Mouse (Mus musculus): ENCODE data around the gene Knstrn. TPM values are rescaled to one million over a fixed set of nuclear protein-coding genes. Genes with fewer than 3 reads are reported as not detected.
A peak's percentile ranks its signal among the peaks of the same experiment; 100 is the strongest.

Gene Knstrn
- total and polyA plus RNA-seq, 3 experiments, result 72.9 to 97.2 (median 72.9) TPM

GRCm38 (mm10) chr2:118789501-118789900, 24.3 kb upstream of the Knstrn start:
- no peaks in the 10 kb centered on the region for H3K36me3 ChIP-seq (replicated peaks in 1 of 2; ENCODE audit: control insufficient read depth in 1 of 2, insufficient read depth in 1 of 2, low read length in 1 of 2)
- peaks cover 66% of the 10 kb centered on the region for H3K27me3 ChIP-seq (replicated peaks)
- H3K4me2 ChIP-seq (ENCODE audit: insufficient read depth, low read depth, poor library complexity, severe bottlenecking), result no peak overlapping the region
- TF ChIP-seq BHLHE40 (IDR thresholded peaks at IDR 0.05; ENCODE audit: low read depth, low read length) (no peak), USF2 (conservative IDR thresholded peaks at IDR 0.05; ENCODE audit: low read depth, low read length) (no peak), SMC3 (IDR thresholded peaks at IDR 0.05; ENCODE audit: low read depth, low read length) (no peak), ELF1 (IDR thresholded peaks at IDR 0.05; ENCODE audit: low read depth, low read length) (no peak), CHD2 (IDR thresholded peaks at IDR 0.05; ENCODE audit: low read length) (no peak)
- dilution Hi-C loops (cut with MboI; ENCODE audit: extremely low pct_ligation_motif_present, extremely low pct_unique_long_range_greater_than_20kb, low sequenced_read_pairs), result no loop called here
- no peaks in the 10 kb centered on the region for H3K9me3 ChIP-seq (replicated peaks; ENCODE audit: low read length)
- H3K27ac ChIP-seq (ENCODE audit: insufficient read depth, low read depth), result no peak overlapping the region
- no peak overlapping the region for H3K4me3 ChIP-seq (replicated peaks in 1 of 3; ENCODE audit: low read depth in 2 of 3, low read length in 2 of 3, poor library complexity in 1 of 3)
- no peaks in the 10 kb centered on the region for H3K79me2 ChIP-seq (replicated peaks; ENCODE audit: control insufficient read depth, extremely low read depth, insufficient read depth, poor library complexity, severe bottlenecking)
- in situ Hi-C loops (cut with MboI; ENCODE audit: low pct_ligation_motif_present, low pct_unique_long_range_greater_than_20kb, low sequenced_read_pairs), result no loop called here
- no peak overlapping the region for H3K9ac ChIP-seq (ENCODE audit: insufficient read depth, low read depth)
- no peak for DNase-seq (ENCODE audit: extremely low read depth)
- peaks cover 3 to 13% of the 10 kb centered on the region in 2 experiments; a peak in 3 of 4 replicates for H3K4me1 ChIP-seq (ENCODE audit: control insufficient read depth in 1 of 2, insufficient read depth in 2 of 2)

DNA sequence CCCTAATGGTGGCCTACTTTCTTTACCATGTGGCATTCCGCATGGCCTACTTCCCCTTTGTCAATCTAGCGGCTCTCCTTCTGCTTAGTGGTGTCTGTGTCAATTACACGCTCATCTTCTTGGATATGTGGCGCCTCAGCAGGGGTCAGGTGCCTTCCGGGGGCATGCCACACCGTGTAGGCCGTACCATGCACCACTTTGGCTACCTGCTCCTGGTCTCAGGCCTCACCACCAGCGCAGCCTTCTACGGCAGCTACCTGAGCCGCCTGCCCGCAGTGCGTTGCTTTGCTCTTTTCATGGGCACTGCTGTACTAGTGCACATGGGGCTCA, 23.6 kb upstream of the Knstrn start:
- Histone ChIP-seq H3K9me3 (replicated peaks; ENCODE audit: low read length) (no peaks in the 10 kb centered on the region), H3K4me2 (ENCODE audit: insufficient read depth, low read depth, poor library complexity, severe bottlenecking) (no peak overlapping the region), H3K4me1 (ENCODE audit: control insufficient read depth in 1 of 2, insufficient read depth in 2 of 2) (peaks cover 3 to 13% of the 10 kb centered on the region in 2 experiments; a peak in 3 of 4 replicates), H3K4me3 (replicated peaks in 1 of 3; ENCODE audit: low read depth in 2 of 3, low read length in 2 of 3, poor library complexity in 1 of 3) (no peak overlapping the region), H3K9ac (ENCODE audit: insufficient read depth, low read depth) (no peak overlapping the region), H3K36me3 (replicated peaks in 1 of 2; ENCODE audit: control insufficient read depth in 1 of 2, insufficient read depth in 1 of 2, low read length in 1 of 2) (no peaks in the 10 kb centered on the region), H3K27ac (ENCODE audit: insufficient read depth, low read depth) (no peak overlapping the region), H3K27me3 (replicated peaks) (peaks cover 64% of the 10 kb centered on the region), H3K79me2 (replicated peaks; ENCODE audit: control insufficient read depth, extremely low read depth, insufficient read depth, poor library complexity, severe bottlenecking) (no peaks in the 10 kb centered on the region)
- in situ Hi-C loops (cut with MboI; ENCODE audit: low pct_ligation_motif_present, low pct_unique_long_range_greater_than_20kb, low sequenced_read_pairs), result no loop called here
- DNase-seq (ENCODE audit: extremely low read depth), result no peak
- TF ChIP-seq MXI1 (IDR thresholded peaks at IDR 0.05; ENCODE audit: low read depth, low read length) (no peak), RAD21 (IDR thresholded peaks at IDR 0.05; ENCODE audit: low read depth, low read length) (no peak), NELFE (IDR thresholded peaks at IDR 0.05; ENCODE audit: low read depth, low read length) (no peak), MAX (IDR thresholded peaks at IDR 0.05; ENCODE audit: low read length) (no peak), ZNF384 (IDR thresholded peaks at IDR 0.05; ENCODE audit: low read depth, low read length) (no peak), CHD1 (IDR thresholded peaks at IDR 0.05; ENCODE audit: low read depth, low read length) (no peak), TCF12 (IDR thresholded peaks at IDR 0.05; ENCODE audit: low read depth, low read length) (no peak)
- dilution Hi-C loops (cut with MboI; ENCODE audit: extremely low pct_ligation_motif_present, extremely low pct_unique_long_range_greater_than_20kb, low sequenced_read_pairs), result no loop called here

- no peaks in the 10 kb centered on the region for H3K36me3 ChIP-seq (replicated peaks in 1 of 2; ENCODE audit: control insufficient read depth in 1 of 2, insufficient read depth in 1 of 2, low read length in 1 of 2)
- TF ChIP-seq ZNF384 (IDR thresholded peaks at IDR 0.05; ENCODE audit: low read depth, low read length), result no peak
- peak; percentile 58 for TF ChIP-seq SMC3 (IDR thresholded peaks at IDR 0.05; ENCODE audit: low read depth, low read length)
- no peak for TF ChIP-seq SIN3A (IDR thresholded peaks at IDR 0.05; ENCODE audit: low read length)
- TF ChIP-seq RAD21 (IDR thresholded peaks at IDR 0.05; ENCODE audit: low read depth, low read length), result peak; percentile 9
- peak in 1 of 2 experiments; percentile 48; a peak in 2 of 4 replicates for TF ChIP-seq CTCF (conservative IDR thresholded peaks at IDR 0.05 in 1 of 2, IDR thresholded peaks at IDR 0.05 in 1 of 2; ENCODE audit: low read depth in 2 of 2, low read length in 2 of 2)
- H3K79me2 ChIP-seq (replicated peaks; ENCODE audit: control insufficient read depth, extremely low read depth, insufficient read depth, poor library complexity, severe bottlenecking), result no peaks in the 10 kb centered on the region
- peaks cover 3 to 13% of the 10 kb centered on the region in 2 experiments; a peak in 3 of 4 replicates for H3K4me1 ChIP-seq (ENCODE audit: control insufficient read depth in 1 of 2, insufficient read depth in 2 of 2)
- no peak overlapping the region for H3K4me2 ChIP-seq (ENCODE audit: insufficient read depth, low read depth, poor library complexity, severe bottlenecking)
- dilution Hi-C loops (cut with MboI; ENCODE audit: extremely low pct_ligation_motif_present, extremely low pct_unique_long_range_greater_than_20kb, low sequenced_read_pairs), result no loop called here
- no peak overlapping the region for H3K27ac ChIP-seq (ENCODE audit: insufficient read depth, low read depth)
- in situ Hi-C loops (cut with MboI; ENCODE audit: low pct_ligation_motif_present, low pct_unique_long_range_greater_than_20kb, low sequenced_read_pairs), result no loop called here
- H3K9ac ChIP-seq (ENCODE audit: insufficient read depth, low read depth), result no peak overlapping the region
- H3K4me3 ChIP-seq (replicated peaks in 1 of 3; ENCODE audit: low read depth in 2 of 3, low read length in 2 of 3, poor library complexity in 1 of 3), result no peak overlapping the region
- peaks cover 62% of the 10 kb centered on the region for H3K27me3 ChIP-seq (replicated peaks)
- no peak for DNase-seq (ENCODE audit: extremely low read depth)
- no peaks in the 10 kb centered on the region for H3K9me3 ChIP-seq (replicated peaks; ENCODE audit: low read length)
Measured at GRCm38 (mm10) chr2:118790551-118791525, 23.0 kb upstream of the Knstrn start.

Data from CH12.LX (cell line).